ENCODE assay signal across 18 mouse cellular contexts in the genomic region with DNA sequence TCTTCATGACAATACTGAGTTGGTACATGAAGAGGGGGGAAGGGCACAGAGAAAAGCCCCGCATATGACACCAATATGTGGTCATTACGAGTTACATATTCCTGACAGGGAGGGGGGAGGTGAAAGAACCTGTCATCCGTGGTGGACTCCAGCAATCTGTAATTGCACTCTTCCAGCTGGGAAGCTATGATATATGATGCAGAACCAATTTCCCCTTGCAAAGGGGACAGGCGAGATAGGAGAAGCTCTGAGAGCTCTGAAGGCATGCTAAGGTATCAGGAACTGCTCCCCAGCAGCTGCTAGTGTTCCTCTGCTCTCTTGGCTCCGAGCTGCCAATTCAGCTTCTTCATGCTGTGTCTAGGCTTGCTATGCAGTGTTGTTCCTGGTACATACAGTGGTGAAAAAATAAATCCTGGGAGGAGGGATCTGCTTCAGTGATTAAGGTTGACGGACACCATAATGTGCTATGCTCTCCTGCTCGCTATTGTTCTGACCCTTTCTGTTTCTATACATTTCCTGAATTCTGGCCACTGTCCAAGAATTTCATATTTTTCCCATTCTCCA. TPM values are rescaled to one million over a fixed set of nuclear protein-coding genes. Genes with fewer than 3 reads are reported as not detected.
DNase-seq lines count a peak whose midpoint lies in the region; ATAC-seq and TF ChIP-seq lines count a peak whose summit lies in the region.
"Had no signal": no experiment of that assay in that cellular context is flagged by ENCODE, and none has a peak within 500 bp of the region (broad histone marks: within the 10 kb centered on the region; RNA-seq: fewer than 3 reads in every experiment).

No protein-coding gene starts in this region.

- no peaks in the 10 kb centered on the region for H3K36me3 ChIP-seq in kidney, embryonic 16.5 days (ENCODE audit: insufficient read depth, low read length)
- no peaks in the 10 kb centered on the region for H3K36me3 ChIP-seq in CH12.LX (replicated peaks in 1 of 2; ENCODE audit: control insufficient read depth in 1 of 2, insufficient read depth in 1 of 2, low read length in 1 of 2)
- no peaks in the 10 kb centered on the region for H3K36me3 ChIP-seq in hindbrain, postnatal 0 days (ENCODE audit: insufficient read depth, low read length)
- H3K36me3 ChIP-seq: embryonic facial prominence, embryonic 15.5 days; liver, embryonic 15.5 days had no signal

- WGBS in cerebellum, adult 2 months = 26% methylated on average over 7 of the region's 7 CpGs
- 27% methylated on average over 7 of the region's 7 CpGs for WGBS in kidney, embryonic 16.5 days
- 38% methylated on average over 7 of the region's 7 CpGs for WGBS in hindbrain, postnatal 0 days

- no peak for TF ChIP-seq RAD21 in CH12.LX (IDR thresholded peaks at IDR 0.05; ENCODE audit: low read depth, low read length)

- TF ChIP-seq EP300 in CH12.LX (IDR thresholded peaks at IDR 0.05; ENCODE audit: low read length) = no peak

- TF ChIP-seq POLR2A in cerebellum, adult 2 months (IDR thresholded peaks at IDR 0.05; ENCODE audit: borderline replicate concordance, insufficient read depth, low read length) = no peak
- TF ChIP-seq POLR2A in CH12.LX (IDR thresholded peaks at IDR 0.05; ENCODE audit: low read depth, low read length) = no peak

- H3K9ac ChIP-seq in kidney, embryonic 16.5 days (replicated peaks; ENCODE audit: low read length) = no peak overlapping the region
- H3K9ac ChIP-seq in CH12.LX (ENCODE audit: insufficient read depth, low read depth) = no peak overlapping the region
- no peak overlapping the region for H3K9ac ChIP-seq in hindbrain, postnatal 0 days (replicated peaks; ENCODE audit: low read length)
- H3K9ac ChIP-seq: embryonic facial prominence, embryonic 15.5 days; liver, embryonic 15.5 days had no signal

- H3K4me2 ChIP-seq in kidney, embryonic 16.5 days (replicated peaks; ENCODE audit: low read depth, low read length) = no peak overlapping the region; the same call in 1 of the 2 replicates
- peak overlapping the region; percentile 19; the same call in 1 of the 2 replicates for H3K4me2 ChIP-seq in CH12.LX (ENCODE audit: insufficient read depth, low read depth, poor library complexity, severe bottlenecking)
- no peak overlapping the region for H3K4me2 ChIP-seq in hindbrain, postnatal 0 days (ENCODE audit: low read depth, low read length)
- H3K4me2 ChIP-seq: embryonic facial prominence, embryonic 15.5 days; heart, embryonic 11.5 days; liver, embryonic 15.5 days had no signal

- no peak for TF ChIP-seq CTCF in cerebellum, adult 2 months (IDR thresholded peaks at IDR 0.05; ENCODE audit: borderline replicate concordance, insufficient read depth, low read depth, low read length)
- no peak for TF ChIP-seq CTCF in CH12.LX (conservative IDR thresholded peaks at IDR 0.05 in 1 of 2, IDR thresholded peaks at IDR 0.05 in 1 of 2; ENCODE audit: low read depth in 2 of 2, low read length in 2 of 2)
- no peak for TF ChIP-seq CTCF in hindbrain, postnatal 0 days (IDR thresholded peaks at IDR 0.05; ENCODE audit: low read depth)

- peak; percentile 85 for ATAC-seq in cerebellum, adult (ENCODE audit: insufficient number of reproducible peaks, low FRiP score, low TSS enrichment)
- ATAC-seq in kidney, embryonic 16.5 days (ENCODE audit: low FRiP score, low TSS enrichment) = peak; percentile 71; the same call in 1 of the 2 replicates
- peak; percentile 45 for ATAC-seq in hindbrain, postnatal 0 days
- ATAC-seq: forebrain, embryonic 16.5 days had no signal

- no peak overlapping the region for H3K4me3 ChIP-seq in cerebellum, adult 2 months (replicated peaks; ENCODE audit: insufficient read depth, low read depth, low read length)
- H3K4me3 ChIP-seq in kidney, embryonic 16.5 days (ENCODE audit: low read length) = no peak overlapping the region
- H3K4me3 ChIP-seq in CH12.LX (replicated peaks in 1 of 3; ENCODE audit: low read depth in 2 of 3, low read length in 2 of 3, poor library complexity in 1 of 3) = no peak overlapping the region
- H3K4me3 ChIP-seq in hindbrain, postnatal 0 days (ENCODE audit: low read length) = no peak overlapping the region
- H3K4me3 ChIP-seq: embryonic facial prominence, embryonic 15.5 days; liver, embryonic 15.5 days had no signal

- no peak for DNase-seq in cerebellum, adult 2 months
- no peak for DNase-seq in kidney, postnatal 36 days
- DNase-seq in CH12.LX (ENCODE audit: extremely low read depth) (no peak), liver (no peak)
- DNase-seq in hindbrain, postnatal 0 days (ENCODE audit: low spot score) = peak; percentile 3
- DNase-seq in thymus, postnatal 14 days = no peak
- DNase-seq: cerebellum, adult 9-10 months; gastrocnemius, postnatal 10 days; heart, postnatal 36 days; kidney, adult 8-10 months; layer of hippocampus, adult 9-11 months; thymus, postnatal 36 days had no signal

- H3K79me2 ChIP-seq in CH12.LX (replicated peaks; ENCODE audit: control insufficient read depth, extremely low read depth, insufficient read depth, poor library complexity, severe bottlenecking) = no peaks in the 10 kb centered on the region

- no peak overlapping the region for H3K27ac ChIP-seq in cerebellum, adult 2 months (ENCODE audit: insufficient read depth, low read length)
- H3K27ac ChIP-seq in kidney, embryonic 16.5 days (ENCODE audit: low read length) = no peak overlapping the region
- H3K27ac ChIP-seq in CH12.LX (ENCODE audit: insufficient read depth, low read depth) = no peak overlapping the region
- H3K27ac ChIP-seq in hindbrain, postnatal 0 days = no peak overlapping the region
- H3K27ac ChIP-seq: embryonic facial prominence, embryonic 15.5 days; liver, embryonic 15.5 days had no signal

- dilution Hi-C loops in CH12.LX (cut with MboI; ENCODE audit: extremely low pct_ligation_motif_present, extremely low pct_unique_long_range_greater_than_20kb, low sequenced_read_pairs) = no loop called here

- H3K9me3 ChIP-seq in kidney, embryonic 16.5 days (ENCODE audit: low read length) = no peaks in the 10 kb centered on the region
- H3K9me3 ChIP-seq in CH12.LX (replicated peaks; ENCODE audit: low read length) = peaks cover 4% of the 10 kb centered on the region
- H3K9me3 ChIP-seq in hindbrain, postnatal 0 days (ENCODE audit: low read length) = no peaks in the 10 kb centered on the region
- H3K9me3 ChIP-seq: embryonic facial prominence, embryonic 15.5 days; liver, embryonic 15.5 days had no signal

- no peaks in the 10 kb centered on the region for H3K4me1 ChIP-seq in cerebellum, adult 2 months (ENCODE audit: control insufficient read depth, insufficient read depth, low read length)
- no peaks in the 10 kb centered on the region for H3K4me1 ChIP-seq in kidney, embryonic 16.5 days (ENCODE audit: insufficient read depth, low read length)
- no peaks in the 10 kb centered on the region for H3K4me1 ChIP-seq in CH12.LX (ENCODE audit: control insufficient read depth in 1 of 2, insufficient read depth in 2 of 2)
- H3K4me1 ChIP-seq in hindbrain, postnatal 0 days (ENCODE audit: insufficient read depth, low read length) = no peaks in the 10 kb centered on the region
- H3K4me1 ChIP-seq: embryonic facial prominence, embryonic 15.5 days; liver, embryonic 15.5 days had no signal

- in situ Hi-C loops in CH12.LX (cut with MboI; ENCODE audit: low pct_ligation_motif_present, low pct_unique_long_range_greater_than_20kb, low sequenced_read_pairs) = no loop called here

- H3K27me3 ChIP-seq in cerebellum, adult 2 months (ENCODE audit: control insufficient read depth, insufficient read depth, low read length) = no peaks in the 10 kb centered on the region
- H3K27me3 ChIP-seq in kidney, embryonic 16.5 days (ENCODE audit: insufficient read depth, low read length) = no peaks in the 10 kb centered on the region
- H3K27me3 ChIP-seq in CH12.LX (replicated peaks) = no peaks in the 10 kb centered on the region
- H3K27me3 ChIP-seq in hindbrain, postnatal 0 days (ENCODE audit: insufficient read depth, low read length) = no peaks in the 10 kb centered on the region
- H3K27me3 ChIP-seq: embryonic facial prominence, embryonic 15.5 days; liver, embryonic 15.5 days had no signal

TF ChIP-seq in CH12.LX, 34 proteins besides CTCF, POLR2A, EP300 and RAD21:
- TF ChIP-seq TCF12 (IDR thresholded peaks at IDR 0.05; ENCODE audit: low read depth, low read length) (no peak), BHLHE40 (IDR thresholded peaks at IDR 0.05; ENCODE audit: low read depth, low read length) (no peak), GABPA (IDR thresholded peaks at IDR 0.05; ENCODE audit: insufficient replicate concordance, low read depth, low read length) (no peak), KAT2A (IDR thresholded peaks at IDR 0.05; ENCODE audit: insufficient replicate concordance, low read length) (no peak), MAX (IDR thresholded peaks at IDR 0.05; ENCODE audit: low read length) (no peak), POLR2AphosphoS2 (IDR thresholded peaks at IDR 0.05; ENCODE audit: low read depth, low read length) (no peak), ZC3H11A (IDR thresholded peaks at IDR 0.05; ENCODE audit: low read depth, low read length) (no peak), TBP (conservative IDR thresholded peaks at IDR 0.05; ENCODE audit: low read depth, low read length) (no peak), ELF1 (IDR thresholded peaks at IDR 0.05; ENCODE audit: low read depth, low read length) (no peak)
TF ChIP-seq in CH12.LX: peak in this region for 0.

RNA-seq across cellular contexts. Expression of a gene that starts 57.7 kb away (rescaled TPM):
- 12.9 and 13.2 TPM in 2 replicates for polyA plus RNA-seq in cerebellum, adult 2 months (2012; rRNA removed)
- 4.0 and 7.3 TPM in 2 replicates for polyA plus RNA-seq in kidney, embryonic 16.5 days (2015; fragmentation: Nextera tagmentation; extraction: Ambion mirVana)
- total RNA-seq in CH12.LX (2012; rRNA removed) (not detected in 2 replicates), CH12.LX (2014; rRNA removed) (0.05 and 0.12 TPM in 2 replicates)
- 0.19 TPM in 1 of 2 replicates, not detected in the other for polyA plus RNA-seq in CH12.LX (2012; ENCODE audit: insufficient read length, low read depth)
- total RNA-seq in hindbrain, postnatal 0 days (2014; rRNA removed) = 21.0 and 28.9 TPM in 2 replicates
- polyA plus RNA-seq in hindbrain, postnatal 0 days (2015; fragmentation: Nextera tagmentation; extraction: Ambion mirVana) = 19.5 and 23.2 TPM in 2 replicates
